Mouse (Mus musculus) embryo, embryonic 11 days (tissue): ENCODE data around the gene Zfp953.
"Not testable (repeated sequence)": the region's sequence is repeated elsewhere in the genome, so short reads cannot be mapped to it uniquely, and the experiment has no call there.

Experiments
- DNase-seq: peaks from one replicate; pipeline ENCODE4 v3.0.0-alpha.2; 2015

The Zfp953 gene

DNA sequence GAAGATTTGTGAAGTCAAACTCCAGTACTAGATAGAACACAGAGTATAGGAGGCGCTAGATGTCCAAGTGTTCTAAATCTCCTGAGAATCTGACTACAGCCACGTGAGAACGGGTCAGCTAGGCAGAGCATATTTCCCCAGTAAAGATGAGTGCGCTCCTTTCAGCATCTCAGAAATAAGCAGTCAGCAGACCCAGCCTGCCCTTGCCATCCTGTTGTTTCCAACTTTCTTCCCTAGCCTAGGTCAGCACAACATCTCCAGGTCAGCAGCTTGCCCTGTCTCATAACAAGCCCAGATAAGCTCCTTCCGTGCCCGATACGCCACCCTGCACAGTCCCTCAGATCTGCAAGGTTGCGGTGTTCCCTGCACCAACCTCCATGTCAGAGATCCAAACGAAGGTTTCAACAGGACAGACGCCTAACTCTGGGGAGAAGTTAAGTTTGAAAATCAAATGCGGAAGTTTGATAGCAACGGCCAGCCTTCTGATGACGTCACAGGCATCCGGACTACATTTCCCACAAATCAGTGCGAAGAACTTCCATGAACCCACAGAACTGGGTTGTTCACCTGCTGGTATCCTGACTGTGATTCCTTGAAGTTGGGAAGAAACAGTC, at the start of gene Zfp953, which contains the start of gene Gm28044:
TSS of gene Zfp953 (minus strand) at position 475 of the 614 bp plus-strand sequence.
TSS of gene Gm28044 (minus strand) at position 406 of the 614 bp plus-strand sequence.
- peak; percentile 90 for DNase-seq

DNA sequence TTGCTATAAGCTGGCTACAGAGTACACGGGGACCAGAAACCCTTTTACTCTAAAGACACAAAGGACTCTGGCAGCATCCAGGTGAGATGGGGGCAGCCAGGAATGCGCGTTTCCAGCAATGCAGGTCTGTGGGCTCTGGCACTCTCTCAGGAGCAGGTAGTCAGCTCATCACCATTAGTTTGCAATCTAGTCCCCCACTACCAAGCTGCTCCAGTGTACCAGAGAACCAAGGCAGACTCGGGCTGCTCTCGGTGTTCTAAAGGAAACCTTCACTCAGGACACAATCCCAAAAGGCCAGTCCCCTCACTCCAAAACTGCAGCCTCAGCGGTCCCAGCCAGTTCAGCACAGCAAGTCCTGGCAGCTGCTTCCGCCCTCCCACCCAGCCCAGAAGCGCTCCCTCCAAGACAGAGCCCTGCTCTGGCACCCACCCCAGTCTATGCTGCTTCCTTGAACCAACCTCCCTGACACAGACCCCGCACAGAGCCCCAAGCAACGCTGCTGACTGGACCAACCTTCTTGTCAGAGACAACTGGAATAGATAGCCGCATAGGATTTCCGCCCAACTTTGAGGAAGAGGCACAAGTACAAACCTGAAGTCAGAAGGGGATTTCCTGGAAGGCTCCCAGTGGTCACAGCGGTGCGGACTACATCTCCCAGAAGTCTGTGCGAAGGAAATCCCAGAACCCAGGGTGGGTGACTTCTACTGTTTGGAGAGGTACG, 38.9 kb upstream of the Zfp953 start, which contains the start of gene Zfp429:
TSS of gene Zfp429 (minus strand) at position 637 of the 721 bp plus-strand sequence.
- DNase-seq = peak; percentile 81

DNA sequence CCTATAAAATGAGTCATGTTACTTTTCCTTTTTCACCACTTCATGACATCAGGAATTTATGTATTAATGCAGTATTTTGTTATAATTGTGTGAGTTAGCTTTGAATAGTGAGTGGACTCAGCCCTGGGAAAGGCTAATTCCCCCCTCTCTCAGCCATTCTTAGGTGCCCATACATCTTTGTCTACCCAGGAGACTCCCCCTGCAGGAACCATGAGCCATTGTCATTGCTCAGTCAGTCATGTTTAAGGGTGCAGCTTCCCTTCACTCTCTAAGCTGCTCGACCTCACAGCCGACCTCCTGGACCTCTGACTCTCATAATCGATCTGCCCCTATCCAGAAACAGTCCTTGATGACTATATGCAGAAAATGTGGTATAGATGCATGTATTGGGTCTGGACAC, 15.8 kb upstream of the Zfp953 start:
- not testable (repeated sequence) for DNase-seq

DNA sequence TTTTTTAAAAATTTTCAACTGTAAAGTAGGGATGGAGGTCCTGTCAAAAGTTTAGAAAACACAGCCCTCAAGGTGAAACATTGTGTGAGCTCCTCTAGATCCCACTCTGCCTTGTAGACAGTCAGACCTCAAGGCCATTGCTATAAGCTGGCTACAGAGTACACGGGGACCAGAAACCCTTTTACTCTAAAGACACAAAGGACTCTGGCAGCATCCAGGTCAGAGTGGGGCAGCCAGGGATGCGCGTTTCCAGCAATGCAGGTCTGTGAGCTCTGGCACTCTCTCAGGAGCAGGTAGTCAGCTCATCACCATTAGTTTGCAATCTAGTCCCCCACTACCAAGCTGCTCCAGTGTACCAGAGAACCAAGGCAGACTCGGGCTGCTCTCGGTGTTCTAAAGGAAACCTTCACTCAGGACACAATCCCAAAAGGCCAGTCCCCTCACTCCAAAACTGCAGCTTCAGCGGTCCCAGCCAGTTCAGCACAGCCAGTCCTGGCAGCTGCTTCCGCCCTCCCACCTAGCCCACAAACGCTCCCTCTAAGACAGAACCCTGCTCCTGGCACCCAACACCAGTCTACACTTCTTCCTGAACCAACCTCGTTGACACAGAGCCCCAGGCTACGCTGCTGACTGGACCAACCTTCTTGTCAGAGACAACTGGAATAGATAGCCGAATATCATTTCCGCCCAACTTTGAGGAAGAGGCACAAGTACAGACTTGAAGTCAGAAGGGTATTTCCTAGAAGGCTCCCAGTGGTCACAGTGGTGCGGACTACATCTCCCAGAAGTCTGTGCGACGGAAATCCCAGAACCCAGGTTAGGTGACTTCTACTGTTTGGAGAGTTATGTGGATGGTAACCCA, 14.9 kb upstream of the Zfp953 start, which contains the start of the genes Gm28041 and Zfp456:
TSS of gene Gm28041 (minus strand) at position 684 of the 862 bp plus-strand sequence.
TSS of gene Zfp456 (minus strand) at position 761 of the 862 bp plus-strand sequence.
- DNase-seq = peak; percentile 75

DNA sequence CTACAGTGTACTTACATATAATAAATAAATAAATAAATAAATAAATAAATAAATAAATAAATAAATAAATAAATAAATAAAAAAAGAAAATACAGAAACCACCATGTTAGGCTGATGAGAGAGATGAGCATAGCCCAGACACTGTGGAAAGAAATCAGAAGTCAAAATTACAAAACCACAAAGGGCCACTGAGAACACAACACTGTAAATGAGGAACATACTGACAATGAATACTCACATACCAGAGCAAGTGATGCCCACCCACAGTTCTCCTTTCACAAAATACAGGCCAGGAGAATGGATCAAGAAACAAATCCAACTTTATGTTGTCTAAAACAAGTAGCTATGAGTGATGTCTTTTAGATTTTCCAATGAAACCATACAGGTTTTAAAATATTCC, 8.6 kb downstream of the Zfp953 start:
- no peak for DNase-seq

DNA sequence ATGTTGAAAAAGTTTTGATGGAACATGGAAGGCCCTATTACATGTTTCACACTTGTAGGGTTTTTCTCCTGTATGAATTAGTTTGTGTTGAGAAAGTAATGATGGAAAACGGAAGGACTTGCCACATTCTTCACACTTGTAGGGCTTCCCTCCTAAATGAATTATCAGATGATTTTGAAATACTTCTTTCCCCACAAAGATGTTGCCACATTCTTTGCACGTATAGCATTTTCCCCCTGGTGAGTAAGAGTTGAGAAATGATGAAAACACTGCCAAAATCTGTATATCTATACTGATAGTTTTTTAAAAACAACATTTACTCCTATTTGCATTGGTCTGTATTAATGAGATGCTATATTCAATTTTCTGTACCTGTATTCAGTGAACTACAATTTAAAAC, 17.0 kb downstream of the Zfp953 start:
- DNase-seq = no peak

DNA sequence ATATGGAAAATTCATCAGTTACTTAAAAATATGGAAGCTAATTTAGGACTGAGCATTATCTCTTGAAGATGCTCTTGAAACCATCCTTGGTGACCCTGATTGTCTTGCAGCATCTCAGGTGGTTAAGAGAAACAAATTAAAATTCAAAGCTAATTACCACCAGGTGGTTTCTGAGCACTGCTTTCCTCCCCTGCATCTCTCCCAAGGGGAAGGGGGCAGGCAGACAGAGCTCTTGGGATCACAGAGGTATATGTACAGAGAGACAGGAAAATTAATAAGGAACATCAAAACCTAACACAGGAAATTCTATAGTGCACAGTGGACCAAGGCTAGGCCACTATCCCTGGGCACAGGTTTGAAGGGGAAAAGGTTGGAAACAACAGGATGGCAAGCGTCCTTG, 27.5 kb downstream of the Zfp953 start:
- DNase-seq = peak; percentile 2

DNA sequence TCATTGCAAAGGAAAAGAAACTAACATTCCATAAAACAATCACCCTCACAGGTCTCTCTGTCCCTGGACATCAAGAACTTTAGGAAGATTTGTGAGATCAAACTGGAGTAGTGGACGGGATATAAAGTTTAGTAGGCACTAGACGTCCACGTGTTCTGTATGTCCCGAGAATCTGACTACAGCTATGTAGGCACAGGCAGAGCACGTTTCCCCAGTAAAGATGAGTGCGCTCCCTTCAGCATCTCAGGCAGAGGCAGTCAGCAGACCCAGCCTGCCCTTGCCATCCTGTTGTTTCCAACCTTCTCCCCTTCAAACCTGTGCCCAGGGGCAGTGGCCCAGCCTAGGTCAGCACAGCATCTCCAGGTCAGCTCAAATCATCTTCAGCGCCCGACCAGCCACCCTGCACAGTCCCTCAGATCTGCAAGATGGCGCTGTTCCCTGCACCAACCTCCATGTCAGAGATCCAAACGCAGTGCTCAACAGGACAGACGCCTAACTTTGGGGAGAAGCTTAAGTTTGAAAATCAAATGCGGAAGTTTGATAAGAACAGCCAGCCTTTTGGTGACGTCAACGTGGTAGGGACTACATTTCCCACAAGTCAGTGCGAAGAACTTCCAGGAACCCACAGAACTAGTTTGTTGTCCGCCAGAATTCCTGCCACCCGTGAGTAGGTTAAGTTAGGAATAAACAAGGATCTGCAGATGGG, 28.2 kb downstream of the Zfp953 start, which contains the start of gene Zfp595:
TSS of gene Zfp595 (minus strand) at position 552 of the 706 bp plus-strand sequence.
- DNase-seq = peak; percentile 87

DNA sequence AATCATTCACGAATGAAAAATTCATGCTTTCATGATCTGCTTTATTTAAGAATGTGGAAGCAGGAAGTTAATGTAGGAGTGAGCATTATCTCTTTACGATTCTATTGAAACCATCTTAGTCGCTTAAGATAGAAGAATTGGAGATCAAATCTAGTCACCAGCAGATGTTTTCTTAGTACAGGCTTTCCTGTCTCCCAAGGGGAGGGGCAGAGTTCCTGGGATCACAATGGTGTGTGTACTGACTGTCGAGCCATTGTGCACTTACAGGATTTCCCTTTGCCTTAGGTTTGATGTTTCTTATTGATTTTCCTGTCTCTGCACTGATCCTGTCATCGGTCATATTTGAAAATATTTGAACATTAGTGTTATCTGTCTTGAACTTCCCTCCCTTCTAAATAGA, 53.7 kb downstream of the Zfp953 start:
- peak; percentile 26 for DNase-seq

DNA sequence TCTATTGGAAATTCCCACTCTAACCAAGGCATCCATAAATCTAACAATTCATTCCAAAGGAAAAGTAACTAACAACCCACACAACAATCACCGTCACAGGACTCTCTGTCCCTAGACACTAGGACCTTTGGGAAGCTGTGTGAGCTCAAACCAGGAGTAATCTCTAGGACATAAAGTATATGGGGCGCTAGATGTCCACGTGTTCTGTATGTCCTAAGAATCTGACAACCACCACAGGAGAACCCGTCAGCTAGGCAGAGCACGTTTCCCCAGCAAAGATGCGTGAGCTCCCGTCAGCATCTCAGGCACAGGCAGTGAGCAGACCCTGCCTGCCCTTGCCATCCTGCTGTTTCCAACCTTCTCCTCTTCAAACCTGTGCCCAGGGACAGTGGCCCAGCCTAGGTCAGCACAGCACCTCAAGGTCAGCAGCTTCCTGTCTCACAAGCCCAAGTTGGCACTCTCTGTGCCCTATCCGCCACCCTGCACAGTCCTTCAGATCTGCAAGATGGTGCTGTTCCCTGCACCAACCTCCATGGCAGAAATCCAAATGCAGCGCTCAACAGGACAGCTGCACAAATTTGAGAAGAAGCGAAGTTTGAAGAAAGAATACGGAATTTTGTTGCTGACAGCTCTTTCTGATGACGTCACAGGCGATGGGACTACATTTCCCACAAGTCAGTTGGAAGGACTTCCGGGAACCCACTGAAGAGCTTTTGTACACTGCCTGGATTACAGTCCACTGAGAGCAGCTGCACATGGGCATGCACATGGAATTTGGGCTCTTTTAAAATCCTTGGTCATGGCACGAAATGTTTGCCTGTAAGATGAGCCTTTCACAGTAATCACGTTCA, 54.4 kb downstream of the Zfp953 start, which contains the start of gene Zfp457:
TSS of gene Zfp457 (minus strand) at position 664 of the 851 bp plus-strand sequence.
- DNase-seq = peak; percentile 92
